Mouse (Mus musculus) embryo, embryonic 9.5 days (tissue): ENCODE data around the gene Shisal2b.
A peak's percentile ranks its signal among the peaks of the same experiment; 100 is the strongest.

Experiments used
- DNase-seq: peaks from one replicate; pipeline ENCODE4 v3.0.0-alpha.2; 2017; ENCODE audit errors: extremely low spot score

Gene Shisal2b

GRCm38 (mm10) chr13:104816635-104817571 lies 46.8 kb downstream of the Shisal2b start, which contains the start of gene Cwc27:
Cwc27 (minus strand) TSS chr13:104817142.
- DNase-seq, result peak; percentile 88

- no peak for DNase-seq
These were observed 47.4 kb downstream of the Shisal2b start for GRCm38 (mm10) chr13:104816270-104816634.

- peak; percentile 17 for DNase-seq
These were observed 58.0 kb downstream of the Shisal2b start for GRCm38 (mm10) chr13:104805681-104806080.

- no peak for DNase-seq
These were observed 64.0 kb downstream of the Shisal2b start for GRCm38 (mm10) chr13:104799566-104800182.

DNA sequence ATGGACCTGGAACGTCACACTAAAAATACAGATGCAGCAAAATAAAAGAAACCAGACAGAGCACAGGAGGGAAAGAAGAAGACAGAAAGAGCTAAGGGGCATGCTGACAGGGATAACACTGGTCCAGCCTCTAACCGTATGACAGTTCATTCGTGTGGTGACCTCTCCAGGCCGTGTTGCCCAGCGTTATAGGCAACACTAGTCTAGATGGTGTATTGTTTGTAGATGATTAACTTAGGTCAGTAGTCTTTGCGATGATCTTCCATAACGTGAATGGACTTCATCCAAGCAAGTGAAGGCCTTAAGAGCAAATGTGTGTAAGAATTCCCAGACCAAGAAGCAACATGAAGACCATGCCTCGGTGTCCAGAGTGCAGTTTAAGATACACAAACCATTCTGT lies 64.6 kb downstream of the Shisal2b start:
- no peak for DNase-seq
